In the genomic region with DNA sequence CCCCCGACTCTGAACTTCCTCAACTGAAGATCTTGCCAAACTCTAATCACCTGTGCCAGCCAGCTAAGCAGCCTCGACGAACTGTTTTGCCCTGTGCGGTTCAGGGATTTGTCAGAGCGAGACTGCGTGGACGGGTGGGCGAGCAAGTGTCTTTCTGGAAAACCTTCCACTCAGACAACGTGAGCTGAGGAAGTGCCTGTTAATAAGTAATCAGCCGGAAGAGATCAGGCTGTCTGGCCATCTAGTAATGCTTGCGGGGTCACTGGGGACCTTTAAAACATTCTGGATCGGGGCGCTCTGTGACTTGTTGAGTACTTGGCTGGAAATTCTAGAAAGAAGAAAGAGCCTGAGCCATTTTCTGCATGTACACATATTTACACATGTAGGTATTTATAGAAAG, we compare ENCODE assay signal across 11 mouse cellular contexts.
DNase-seq lines count a peak whose midpoint lies in the region; ATAC-seq and TF ChIP-seq lines count a peak whose summit lies in the region.
"Had no signal": no experiment of that assay in that cellular context is flagged by ENCODE, and none has a peak within 500 bp of the region (broad histone marks: within the 10 kb centered on the region; RNA-seq: fewer than 3 reads in every experiment).

No protein-coding gene starts in this region.

- POLR2A ChIA-PET in Patski (lab: Charles Lee), result no interaction called here

- no peaks in the 10 kb centered on the region for H3K9me3 ChIP-seq in heart, embryonic 16.5 days (replicated peaks; ENCODE audit: control insufficient read depth, low read length)
- H3K9me3 ChIP-seq in forebrain, embryonic 15.5 days, result no peaks in the 10 kb centered on the region

- no peak overlapping the region; the same call in 1 of the 2 replicates for H3K9ac ChIP-seq in heart, embryonic 16.5 days (ENCODE audit: low read length)
- no peak overlapping the region for H3K9ac ChIP-seq in forebrain, embryonic 15.5 days (replicated peaks)

- intact Hi-C loops in heart, postnatal 36 days (cut with DNase I), result no loop called here

- no peak for TF ChIP-seq CTCF in Patski (IDR thresholded peaks at IDR 0.05)

- no peak for DNase-seq in heart, postnatal 36 days
- no peak for DNase-seq in Patski (ENCODE audit: low read depth, low spot score)
- peak; percentile 49 for DNase-seq in kidney, postnatal 14 days
- DNase-seq in embryo, embryonic 9.5 days (ENCODE audit: extremely low spot score), result no peak
- DNase-seq: spleen, adult 18-20 months had no signal

- H3K4me1 ChIP-seq in heart, embryonic 16.5 days (ENCODE audit: control insufficient read depth, insufficient read depth, low read length), result peaks cover 37% of the 10 kb centered on the region
- peaks cover 55% of the 10 kb centered on the region for H3K4me1 ChIP-seq in forebrain, embryonic 15.5 days

- WGBS in heart, embryonic 16.5 days, result 51% methylated on average over 13 of the region's 13 CpGs
- 29% methylated on average over 13 of the region's 13 CpGs for WGBS in forebrain, embryonic 15.5 days

- no peak overlapping the region for H3K4me2 ChIP-seq in heart, embryonic 16.5 days (ENCODE audit: low read depth, low read length)
- H3K4me2 ChIP-seq in forebrain, embryonic 15.5 days (replicated peaks), result no peak overlapping the region

- ATAC-seq in heart, embryonic 16.5 days (replicated peaks; ENCODE audit: extremely low read depth, insufficient read depth, low FRiP score), result no peak
- ATAC-seq in Patski, result peak; percentile 54
- ATAC-seq in forebrain, embryonic 15.5 days (replicated peaks), result 0 out of 2 replicates have a peak, but pooled peaks have one; percentile 1
- no peak for ATAC-seq in megakaryocyte progenitor cell, adult 5-6 weeks (replicated peaks; ENCODE audit: poor library complexity)
- ATAC-seq: activated CD4-positive, CD25-positive, alpha-beta regulatory T cell, adult 4 months had no signal

- CTCF ChIA-PET in Patski (lab: Charles Lee), result no interaction called here

- no peaks in the 10 kb centered on the region for H3K27me3 ChIP-seq in heart, embryonic 16.5 days (ENCODE audit: control insufficient read depth, insufficient read depth, low read length)
- H3K27me3 ChIP-seq in Patski, result peaks cover 2% of the 10 kb centered on the region
- H3K27me3 ChIP-seq in forebrain, embryonic 15.5 days, result no peaks in the 10 kb centered on the region

- no peaks in the 10 kb centered on the region for H3K36me3 ChIP-seq in heart, embryonic 16.5 days (ENCODE audit: control insufficient read depth, insufficient read depth)
- no peaks in the 10 kb centered on the region for H3K36me3 ChIP-seq in forebrain, embryonic 15.5 days

- H3K4me3 ChIP-seq in heart, embryonic 16.5 days (ENCODE audit: low read length), result no peak overlapping the region
- H3K4me3 ChIP-seq in forebrain, embryonic 15.5 days, result no peak overlapping the region
- H3K4me3 ChIP-seq: erythroblast, embryonic 14.5 days had no signal

- in situ Hi-C loops in Patski (cut with MboI; ENCODE audit: low pct_unique_long_range_greater_than_20kb), result no loop called here

- 0 out of 2 replicates have a peak overlapping the region, but pooled peaks have one; percentile 48 for H3K27ac ChIP-seq in heart, embryonic 16.5 days (ENCODE audit: low read length)
- H3K27ac ChIP-seq in forebrain, embryonic 15.5 days (replicated peaks), result 0 out of 2 replicates have a peak overlapping the region, but pooled peaks have one; percentile 13
- H3K27ac ChIP-seq: macrophage had no signal

Comparison
In these comparisons a context has a peak if more than half of its experiments do, and no peak if none do; other contexts are left out.
1. ATAC-seq: peak in Patski (single experiment) and forebrain, embryonic 15.5 days (single experiment); none in heart, embryonic 16.5 days (single experiment) and megakaryocyte progenitor cell, adult 5-6 weeks (single experiment).